13 mouse cellular contexts compared by ENCODE assay signal in genomic region chr1:34268520-34268919, GRCm38 (mm10).
DNase-seq lines count a peak whose midpoint lies in the region; ATAC-seq and TF ChIP-seq lines count a peak whose summit lies in the region.
"Had no signal": no experiment of that assay in that cellular context is flagged by ENCODE, and none has a peak within 500 bp of the region (broad histone marks: within the 10 kb centered on the region; RNA-seq: fewer than 3 reads in every experiment).

No protein-coding gene starts in this region.

- TF ChIP-seq POLR2A in cerebellum, adult 2 months (IDR thresholded peaks at IDR 0.05; ENCODE audit: borderline replicate concordance, insufficient read depth, low read length), result no peak

- no peak overlapping the region for H3K4me3 ChIP-seq in kidney, embryonic 14.5 days (ENCODE audit: low read length)
- no peak overlapping the region for H3K4me3 ChIP-seq in cerebellum, adult 2 months (replicated peaks; ENCODE audit: insufficient read depth, low read depth, low read length)
- H3K4me3 ChIP-seq: forebrain, embryonic 12.5 days; hindbrain, embryonic 13.5 days had no signal

- intact Hi-C loops in heart, postnatal 14 days (cut with DNase I), result loop anchor here (5.0 kb wide), 1 partner anchor 41 kb away; no protein-coding TSS in a partner anchor

- peaks cover 61% of the 10 kb centered on the region for H3K36me3 ChIP-seq in kidney, embryonic 14.5 days (ENCODE audit: control insufficient read depth, insufficient read depth, low read length)

- no peaks in the 10 kb centered on the region for H3K27me3 ChIP-seq in kidney, embryonic 14.5 days (ENCODE audit: control insufficient read depth, insufficient read depth, low read length)
- no peaks in the 10 kb centered on the region for H3K27me3 ChIP-seq in cerebellum, adult 2 months (ENCODE audit: control insufficient read depth, insufficient read depth, low read length)
- H3K27me3 ChIP-seq: forebrain, embryonic 12.5 days; hindbrain, embryonic 13.5 days had no signal

- no peaks in the 10 kb centered on the region for H3K4me1 ChIP-seq in kidney, embryonic 14.5 days (ENCODE audit: control insufficient read depth, insufficient read depth, low read length)
- H3K4me1 ChIP-seq in cerebellum, adult 2 months (ENCODE audit: control insufficient read depth, insufficient read depth, low read length), result no peaks in the 10 kb centered on the region
- H3K4me1 ChIP-seq: forebrain, embryonic 12.5 days; hindbrain, embryonic 13.5 days had no signal

- WGBS in kidney, embryonic 14.5 days, result 79% methylated on average over 13 of the region's 13 CpGs
- WGBS in cerebellum, adult 2 months, result 47% methylated on average over 13 of the region's 13 CpGs

- no peaks in the 10 kb centered on the region for H3K9me3 ChIP-seq in kidney, embryonic 14.5 days (ENCODE audit: control insufficient read depth, low read length)
- H3K9me3 ChIP-seq: forebrain, embryonic 12.5 days; hindbrain, embryonic 13.5 days had no signal

- no peak for ATAC-seq in kidney, embryonic 14.5 days (ENCODE audit: low FRiP score, low TSS enrichment)
- ATAC-seq in activated CD4-positive, CD25-positive, alpha-beta regulatory T cell, adult 4 months, result no peak

- H3K4me2 ChIP-seq in kidney, embryonic 14.5 days (replicated peaks; ENCODE audit: low read depth, low read length), result no peak overlapping the region
- H3K4me2 ChIP-seq: forebrain, embryonic 12.5 days; hindbrain, embryonic 13.5 days had no signal

- no peak for TF ChIP-seq CTCF in cerebellum, adult 2 months (IDR thresholded peaks at IDR 0.05; ENCODE audit: borderline replicate concordance, insufficient read depth, low read depth, low read length)

- no peak overlapping the region for H3K9ac ChIP-seq in kidney, embryonic 14.5 days (ENCODE audit: low read depth, low read length)
- H3K9ac ChIP-seq: forebrain, embryonic 12.5 days; hindbrain, embryonic 13.5 days had no signal

- DNase-seq in kidney, adult 18-20 months, result peak; percentile 13
- DNase-seq in heart, postnatal 14 days, result peak; percentile 60 to 61
- peak; percentile 39 to 52 for DNase-seq in kidney, postnatal 36 days
- DNase-seq in ovary, postnatal 14 days (ENCODE audit: low spot score), result peak; percentile 25
- no peak for DNase-seq in gastrocnemius, adult 8-10 months (ENCODE audit: low spot score in 2 of 2)
- no peak for DNase-seq in cerebellum, adult 2 months
- DNase-seq: cerebellum, adult 11-12 months; gastrocnemius, postnatal 14 days; liver had no signal

- no peak overlapping the region for H3K27ac ChIP-seq in kidney, embryonic 14.5 days (ENCODE audit: low read depth, low read length)
- no peak overlapping the region for H3K27ac ChIP-seq in cerebellum, adult 2 months (ENCODE audit: insufficient read depth, low read length)
- H3K27ac ChIP-seq: forebrain, embryonic 12.5 days; hindbrain, embryonic 13.5 days had no signal

Comparison
In these comparisons a context has a peak if more than half of its experiments do, and no peak if none do; other contexts are left out.
1. DNase-seq: peak in kidney, adult 18-20 months (single experiment), heart, postnatal 14 days (2 of 2), kidney, postnatal 36 days (2 of 2) and ovary, postnatal 14 days (single experiment); none in gastrocnemius, adult 8-10 months (0 of 2) and cerebellum, adult 2 months (0 of 2).